Mouse (Mus musculus) kidney, postnatal 0 days (tissue): Measurements from ENCODE around the gene Camk1d. TPM values are rescaled to one million over a fixed set of nuclear protein-coding genes. Genes with fewer than 3 reads are reported as not detected.

Experiments used
- ATAC-seq: fragments of 200-750 bp; cut with Nextera tagmentation; replicated peaks from 2 replicates; pipeline ENCODE4 v1.8.0; 2017; ENCODE audit warnings: low read depth, moderate number of reproducible peaks, moderate TSS enrichment, moderate library complexity; ENCODE audit not compliant: low FRiP score
- DNase-seq: peaks from one replicate; pipeline ENCODE4 v3.0.0-alpha.2; 2016; ENCODE audit warnings: low spot score
- H3K27ac ChIP-seq: fragments of 300-500 bp; sonication (generic); 2 replicates; pipeline ENCODE4 v1.5.1; 2014; ENCODE audit warnings: mild to moderate bottlenecking
- H3K27me3 ChIP-seq: fragments of 300-500 bp; sonication (generic); 2 replicates; pipeline ENCODE4 v1.6.1; 2014; ENCODE audit warnings: low read length, mixed read lengths; ENCODE audit not compliant: insufficient read depth
- H3K36me3 ChIP-seq: fragments of 300-500 bp; sonication (generic); 2 replicates; pipeline ENCODE4 v1.6.1; 2014; ENCODE audit warnings: low read length, mixed read lengths; ENCODE audit not compliant: insufficient read depth
- H3K4me1 ChIP-seq: fragments of 300-500 bp; sonication (generic); replicated peaks from 2 replicates; pipeline ENCODE4 v1.6.1; 2014; ENCODE audit warnings: antibody characterized with exemption, low read length, mixed read lengths; ENCODE audit not compliant: insufficient read depth
- H3K4me2 ChIP-seq: fragments of 300-500 bp; sonication (generic); 2 replicates; pipeline ENCODE4 v1.6.1; 2014; ENCODE audit warnings: mild to moderate bottlenecking, low read length, moderate library complexity, mixed read lengths
- H3K4me3 ChIP-seq: fragments of 300-500 bp; sonication (generic); replicated peaks from 2 replicates; pipeline ENCODE4 v1.5.1; 2014; ENCODE audit warnings: low read depth, low read length
- H3K9ac ChIP-seq: fragments of 300-500 bp; sonication (generic); 2 replicates; pipeline ENCODE4 v1.6.1; 2014; ENCODE audit warnings: low read depth, low read length
- H3K9me3 ChIP-seq: fragments of 300-500 bp; sonication (generic); replicated peaks from 2 replicates; pipeline ENCODE4 v1.6.1; 2016; ENCODE audit warnings: low read length, inconsistent platforms, mixed read lengths
- CTCF ChIP-seq: IDR thresholded peaks from 2 replicates; pipeline ENCODE4 v1.5.1; 2016; ENCODE audit warnings: antibody characterized with exemption, low read depth, mild to moderate bottlenecking, moderate library complexity
- WGBS: fragments of 180-500 bp; shearing (Covaris S2); extraction: QIAGEN DNeasy Blood & Tissue Kit; methylation state at CpG from one replicate; pipeline ENCODE4 v1.1.7; 2014; 5-methylcytosine and 5-hydroxymethylcytosine counted together
- polyA plus RNA-seq: library from polyadenylated mRNA; unstranded; fragments of >200 nt; fragmentation: Nextera tagmentation; extraction: Ambion mirVana; gene quantifications from 2 replicates; pipeline ENCODE4 v1.2.1, GENCODE M21; 2015

Camk1d gene
- polyA plus RNA-seq, 1 experiment from 2014 or later, result 1.5 TPM

- H3K9me3 ChIP-seq, result no peaks in the 10 kb centered on the region
- H3K4me1 ChIP-seq, result no peaks in the 10 kb centered on the region
- no peak overlapping the region for H3K9ac ChIP-seq
- no peaks in the 10 kb centered on the region for H3K27me3 ChIP-seq
- DNase-seq (no peak), ATAC-seq (no peak)
- TF ChIP-seq CTCF, result no peak
- no peaks in the 10 kb centered on the region for H3K36me3 ChIP-seq
- no peak overlapping the region for H3K4me3 ChIP-seq
- H3K27ac ChIP-seq, result no peak overlapping the region
- WGBS, result 83% methylated on average over 3 of the region's 3 CpGs
- no peak overlapping the region for H3K4me2 ChIP-seq
Measured at GRCm38 (mm10) chr2:5425612-5426011, 288.7 kb downstream of the Camk1d start.

GRCm38 (mm10) chr2:5420621-5421196 lies 293.6 kb downstream of the Camk1d start:
- no peak for ATAC-seq

DNA sequence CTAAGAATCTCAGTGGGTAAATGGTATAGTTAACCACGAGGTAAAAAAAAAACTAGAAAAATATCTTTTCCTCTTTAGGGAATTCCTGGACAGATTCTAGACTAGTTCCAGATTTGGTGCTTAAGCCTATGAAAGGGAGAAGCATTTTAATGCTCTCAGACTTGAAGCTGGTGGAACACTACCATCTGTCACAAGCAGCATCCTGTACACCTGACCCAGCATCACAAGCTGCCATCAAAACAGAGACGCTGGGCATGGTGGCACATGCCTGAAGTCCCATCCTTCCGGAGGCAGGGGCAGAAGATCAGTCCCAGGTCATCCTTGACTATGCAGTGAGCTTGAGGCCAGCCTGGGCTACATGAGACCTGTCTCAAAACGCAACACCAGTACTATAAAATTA lies 295.5 kb downstream of the Camk1d start:
- Histone ChIP-seq H3K9ac (no peak overlapping the region), H3K27ac (no peak overlapping the region), H3K36me3 (no peaks in the 10 kb centered on the region), H3K27me3 (no peaks in the 10 kb centered on the region), H3K4me3 (no peak overlapping the region), H3K4me1 (no peaks in the 10 kb centered on the region), H3K4me2 (no peak overlapping the region), H3K9me3 (no peaks in the 10 kb centered on the region)
- no peak for DNase-seq
- no peak for TF ChIP-seq CTCF
- 82% methylated on average over 4 of the region's 4 CpGs for WGBS
- no peak for ATAC-seq

More at GRCm38 (mm10) chr2:5420621-5421196, 293.6 kb downstream of the Camk1d start:
- no peaks in the 10 kb centered on the region for H3K4me1 ChIP-seq
- TF ChIP-seq CTCF, result no peak
- H3K4me3 ChIP-seq, result no peak overlapping the region
- H3K27ac ChIP-seq, result no peak overlapping the region
- no peaks in the 10 kb centered on the region for H3K9me3 ChIP-seq
- no peaks in the 10 kb centered on the region for H3K36me3 ChIP-seq
- peak; percentile 55 for DNase-seq
- H3K27me3 ChIP-seq, result no peaks in the 10 kb centered on the region
- WGBS, result 67% methylated on average over 5 of the region's 5 CpGs
- H3K9ac ChIP-seq, result no peak overlapping the region
- H3K4me2 ChIP-seq, result no peak overlapping the region

- Histone ChIP-seq H3K9me3 (no peaks in the 10 kb centered on the region), H3K4me3 (no peak overlapping the region), H3K4me2 (no peak overlapping the region), H3K27ac (no peak overlapping the region), H3K27me3 (no peaks in the 10 kb centered on the region), H3K9ac (no peak overlapping the region), H3K4me1 (no peaks in the 10 kb centered on the region), H3K36me3 (no peaks in the 10 kb centered on the region)
- ATAC-seq (no peak), DNase-seq (peak; percentile 54)
- TF ChIP-seq CTCF, result no peak
- 52% methylated on average over 6 of the region's 6 CpGs for WGBS
Measured at GRCm38 (mm10) chr2:5417158-5418032, 296.9 kb downstream of the Camk1d start.

DNA sequence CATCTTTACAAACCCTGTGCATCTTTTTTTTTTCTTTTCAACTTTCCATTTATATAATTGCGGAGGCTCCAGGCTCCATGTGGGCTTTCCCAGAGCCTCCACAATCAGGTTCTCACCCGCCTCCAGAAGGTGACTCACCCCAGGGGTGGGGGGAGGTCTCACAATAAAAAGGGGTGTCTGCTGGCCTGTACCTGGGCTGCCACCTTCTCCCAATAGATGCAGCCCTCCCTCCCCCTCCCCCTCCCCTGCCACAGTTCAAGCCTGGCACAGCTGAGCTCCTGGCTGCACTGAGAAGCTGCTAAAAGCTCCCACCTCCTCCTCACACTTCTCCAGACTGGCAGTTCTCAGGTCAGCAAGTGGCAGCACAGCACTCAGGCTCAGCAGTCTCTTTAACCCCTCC lies 302.5 kb downstream of the Camk1d start:
- ATAC-seq (no peak), DNase-seq (no peak)
- Histone ChIP-seq H3K4me3 (no peak overlapping the region), H3K4me1 (no peaks in the 10 kb centered on the region), H3K9ac (no peak overlapping the region), H3K4me2 (no peak overlapping the region), H3K9me3 (no peaks in the 10 kb centered on the region), H3K27me3 (no peaks in the 10 kb centered on the region), H3K36me3 (no peaks in the 10 kb centered on the region), H3K27ac (no peak overlapping the region)
- no peak for TF ChIP-seq CTCF
- WGBS, result 57% methylated on average over 2 of the region's 2 CpGs

GRCm38 (mm10) chr2:5403850-5404249 lies 310.5 kb downstream of the Camk1d start:
- no peaks in the 10 kb centered on the region for H3K27me3 ChIP-seq
- no peak overlapping the region for H3K9ac ChIP-seq
- ATAC-seq (no peak), DNase-seq (peak; percentile 33)
- H3K36me3 ChIP-seq, result no peaks in the 10 kb centered on the region
- TF ChIP-seq CTCF, result peak; percentile 64
- no peaks in the 10 kb centered on the region for H3K9me3 ChIP-seq
- 68% methylated on average over 3 of the region's 3 CpGs for WGBS
- no peak overlapping the region for H3K27ac ChIP-seq
- H3K4me1 ChIP-seq, result no peaks in the 10 kb centered on the region
- no peak overlapping the region for H3K4me3 ChIP-seq
- H3K4me2 ChIP-seq, result no peak overlapping the region
